Mouse (Mus musculus): ENCODE measurements around the gene Clip4.

- TF ChIP-seq CTCF (conservative IDR thresholded peaks at IDR 0.05; ENCODE audit: low read length) (no peak), POU5F1 (IDR thresholded peaks at IDR 0.05; ENCODE audit: borderline replicate concordance, low read length) (no peak), NANOG (IDR thresholded peaks at IDR 0.05; ENCODE audit: borderline replicate concordance, low read length) (no peak)
These were observed 22.2 kb upstream of the Clip4 start for GRCm38 (mm10) chr17:71746114-71746513.

Data from E14TG2a.4 (cell line).